ENCODE assay signal across 7 mouse cellular contexts in the genomic region with DNA sequence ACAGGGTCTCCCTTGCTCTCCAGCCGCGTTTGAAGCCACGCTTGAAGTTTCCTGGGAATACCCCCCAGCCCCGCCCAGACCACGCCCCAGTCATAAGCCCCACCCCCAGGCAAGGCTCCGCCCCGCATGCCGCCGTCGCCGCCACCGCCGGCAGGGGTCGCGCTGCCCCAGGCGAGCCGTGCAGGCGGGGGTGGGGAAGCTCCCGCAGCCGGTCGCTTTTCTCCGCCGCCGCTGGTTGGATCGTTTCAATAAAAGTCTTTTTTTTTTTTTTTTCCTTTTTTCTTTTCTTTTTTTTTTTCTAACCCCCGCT. TPM values are rescaled to one million over a fixed set of nuclear protein-coding genes. Genes with fewer than 3 reads are reported as not detected.
DNase-seq lines count a peak whose midpoint lies in the region; ATAC-seq lines count a peak whose summit lies in the region.

No protein-coding gene starts in this region.

- WGBS in limb, embryonic 12.5 days = under 1% methylated on average over 26 of the region's 26 CpGs
- WGBS in midbrain, embryonic 14.5 days = 0% methylated on average over 26 of the region's 26 CpGs

- peak; percentile 73 for DNase-seq in adrenal gland, adult 8-10 months
- DNase-seq in embryo, embryonic 10.5 days (ENCODE audit: low spot score) = peak; percentile 89
- peak; percentile 87 for DNase-seq in gastrocnemius, postnatal 14 days
- peak; percentile 96 for DNase-seq in midbrain, embryonic 14.5 days
- peak; percentile 74 to 85 for DNase-seq in spleen, adult 18-20 months

- H3K4me2 ChIP-seq in limb, embryonic 12.5 days = peak overlapping the region; percentile 73
- H3K4me2 ChIP-seq in midbrain, embryonic 14.5 days (ENCODE audit: low read length) = peak overlapping the region; percentile 64

- H3K27me3 ChIP-seq in limb, embryonic 12.5 days = no peaks in the 10 kb centered on the region
- H3K27me3 ChIP-seq in midbrain, embryonic 14.5 days (ENCODE audit: control insufficient read depth, insufficient read depth, low read length) = no peaks in the 10 kb centered on the region

- intact Hi-C loops in gastrocnemius, postnatal 14 days (cut with DNase I; ENCODE audit: low total_unique reads) = loop anchor here (10.0 kb wide), 1 partner anchor 94 kb away; no protein-coding TSS in a partner anchor

- peak overlapping the region; percentile 96 for H3K9ac ChIP-seq in limb, embryonic 12.5 days (replicated peaks)
- H3K9ac ChIP-seq in midbrain, embryonic 14.5 days (replicated peaks; ENCODE audit: low read length) = peak overlapping the region; percentile 97

- H3K36me3 ChIP-seq in limb, embryonic 12.5 days = no peaks in the 10 kb centered on the region
- H3K36me3 ChIP-seq in midbrain, embryonic 14.5 days (ENCODE audit: control insufficient read depth, insufficient read depth, low read length) = no peaks in the 10 kb centered on the region

- H3K27ac ChIP-seq in limb, embryonic 12.5 days = peak overlapping the region; percentile 100
- H3K27ac ChIP-seq in midbrain, embryonic 14.5 days (replicated peaks; ENCODE audit: low read depth, low read length) = peak overlapping the region; percentile 99

- ATAC-seq in inflammation-experienced regulatory T-cells, adult 6 months = peak; percentile 53
- peak; percentile 89 for ATAC-seq in limb, embryonic 12.5 days (ENCODE audit: insufficient number of reproducible peaks, insufficient read depth, low FRiP score, low TSS enrichment, low read depth)
- peak; percentile 92 for ATAC-seq in midbrain, embryonic 14.5 days (ENCODE audit: low FRiP score, low TSS enrichment)

- H3K4me3 ChIP-seq in limb, embryonic 12.5 days (replicated peaks) = peak overlapping the region; percentile 94
- H3K4me3 ChIP-seq in midbrain, embryonic 14.5 days (replicated peaks; ENCODE audit: low read depth, low read length) = peak overlapping the region; percentile 98

- no peaks in the 10 kb centered on the region for H3K9me3 ChIP-seq in limb, embryonic 12.5 days
- H3K9me3 ChIP-seq in midbrain, embryonic 14.5 days (ENCODE audit: control insufficient read depth, low read length) = no peaks in the 10 kb centered on the region

- peaks cover 8% of the 10 kb centered on the region for H3K4me1 ChIP-seq in limb, embryonic 12.5 days (replicated peaks)
- H3K4me1 ChIP-seq in midbrain, embryonic 14.5 days (ENCODE audit: control insufficient read depth, insufficient read depth, low read length) = peaks cover 25% of the 10 kb centered on the region

RNA-seq across cellular contexts. Expression of a gene that starts 0.2 kb away (rescaled TPM):
- total RNA-seq in adrenal gland, adult 8-10 months (2022) = 10 to 100 TPM; 24.6 to 30.2 (median 28.1) TPM
- total RNA-seq in gastrocnemius, postnatal 14 days (2021) = 10 to 100 TPM in 1 of 2 experiments, 1 to 10 TPM in 1; 9.8 to 11.9 TPM
- polyA plus RNA-seq in inflammation-experienced regulatory T-cells, adult 6 months (2017; shearing (Covaris generic)) = 10 to 100 TPM; 40.0 to 51.5 (median 43.0) TPM
- polyA plus RNA-seq in limb, embryonic 12.5 days (2016; fragmentation: Nextera tagmentation; extraction: Ambion mirVana) = 22.2 and 23.9 TPM in 2 replicates
- 57.0 and 67.8 TPM in 2 replicates for polyA plus RNA-seq in midbrain, embryonic 14.5 days (2014; fragmentation: Nextera tagmentation; extraction: Ambion mirVana)

Comparison
In these comparisons a context has a peak if more than half of its experiments do, and no peak if none do; other contexts are left out.
1. Peak in every context shown above with its lines: DNase-seq, ATAC-seq, H3K4me3 ChIP-seq and H3K27ac ChIP-seq.